Comparison of ENCODE assay signal across 8 mouse cellular contexts in the genomic region with DNA sequence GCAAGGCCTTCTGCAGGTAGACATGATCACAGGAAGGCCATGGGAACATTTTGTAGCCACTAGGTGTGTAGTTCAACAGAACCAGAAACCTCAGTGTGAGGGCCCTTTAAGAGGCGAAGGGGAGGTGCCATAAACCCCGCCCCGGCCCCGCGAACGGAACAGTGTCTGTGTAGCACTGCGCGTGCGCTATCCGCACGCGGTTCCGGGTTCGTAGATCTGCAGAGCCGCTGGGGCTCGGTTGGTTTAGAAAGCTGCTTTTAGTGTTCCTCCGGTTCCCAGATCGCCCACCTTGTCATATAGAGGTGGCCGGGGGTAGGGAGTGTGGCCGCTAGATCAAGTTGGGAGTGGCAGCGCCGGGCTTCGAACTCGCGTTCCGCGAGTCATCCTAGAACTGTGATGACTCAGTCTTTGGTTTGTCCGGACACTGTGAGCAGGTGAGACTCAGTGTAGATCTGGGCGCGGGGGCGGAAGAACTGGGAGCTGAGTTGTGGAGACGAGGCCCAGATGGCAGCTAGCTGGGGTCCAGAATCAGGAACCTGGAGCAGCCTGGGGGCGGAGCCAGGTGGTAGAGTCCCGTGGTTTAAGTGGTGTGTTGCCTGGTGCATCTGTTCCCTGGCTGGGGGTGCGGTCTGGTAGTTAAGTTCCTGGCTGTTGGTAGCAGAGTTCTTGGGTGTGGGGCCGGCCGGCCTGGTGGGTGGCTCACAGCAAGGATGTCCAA. TPM values are rescaled to one million over a fixed set of nuclear protein-coding genes. Genes with fewer than 3 reads are reported as not detected.
A peak's percentile ranks its signal among the peaks of the same experiment; 100 is the strongest.
DNase-seq lines count a peak whose midpoint lies in the region; ATAC-seq and TF ChIP-seq lines count a peak whose summit lies in the region.

A gene (plus strand): TSS at position 168 of the 718 bp plus-strand sequence.

- H3K4me1 ChIP-seq in cerebellum, adult 2 months (ENCODE audit: control insufficient read depth, insufficient read depth, low read length): peaks cover 9% of the 10 kb centered on the region

- TF ChIP-seq CTCF in cerebellum, adult 2 months (IDR thresholded peaks at IDR 0.05; ENCODE audit: borderline replicate concordance, insufficient read depth, low read depth, low read length): no peak

- H3K4me3 ChIP-seq in cerebellum, adult 2 months (replicated peaks; ENCODE audit: insufficient read depth, low read depth, low read length): peak within 1 kb of the TSS; percentile 86

- 1% methylated on average over 37 of the region's 37 CpGs for WGBS in cerebellum, adult 2 months

- peak; percentile 91 for ATAC-seq in hematopoietic stem cell, adult 5-6 weeks (replicated peaks in 1 of 2; ENCODE audit: insufficient read depth in 1 of 2, low FRiP score in 2 of 2, low TSS enrichment in 1 of 2, low read depth in 1 of 2, poor library complexity in 2 of 2, severe bottlenecking in 2 of 2)

- peak; percentile 66; the same call in 1 of the 2 replicates for TF ChIP-seq POLR2A in cerebellum, adult 2 months (IDR thresholded peaks at IDR 0.05; ENCODE audit: borderline replicate concordance, insufficient read depth, low read length)

- peak within 1 kb of the TSS; percentile 2; the same call in 1 of the 2 replicates for H3K27ac ChIP-seq in cerebellum, adult 2 months (ENCODE audit: insufficient read depth, low read length)

- H3K27me3 ChIP-seq in cerebellum, adult 2 months (ENCODE audit: control insufficient read depth, insufficient read depth, low read length): no peaks in the 10 kb centered on the region

- peak; percentile 76 for DNase-seq in MEL-GATA-1-ER (ENCODE audit: extremely low read depth, low read depth)
- peak; percentile 82 for DNase-seq in cerebellum, adult 2 months
- DNase-seq in forelimb bud, embryonic 11.5 days (ENCODE audit: low read depth, low spot score): peak; percentile 92
- peak; percentile 74 to 81 for DNase-seq in layer of hippocampus, postnatal 10 days (ENCODE audit: low spot score in 2 of 2)
- peak; percentile 90 for DNase-seq in lung, postnatal 10 days
- DNase-seq in ovary, postnatal 36 days (ENCODE audit: low spot score): peak; percentile 81
- peak; percentile 82 for DNase-seq in thymus, postnatal 25 days

RNA-seq across cellular contexts. Expression of the gene that starts here (rescaled TPM):
- polyA plus RNA-seq in cerebellum, adult 2 months (2012; rRNA removed): 19.9 and 20.9 TPM in 2 replicates
- 11.4 and 13.9 TPM in 2 replicates for total RNA-seq in hematopoietic stem cell, adult 5-6 weeks (2017)
- 10 to 100 TPM; 36.1 to 41.7 TPM for total RNA-seq in layer of hippocampus, postnatal 10 days (2021)

Comparison
In these comparisons a context has a peak if more than half of its experiments do, and no peak if none do; other contexts are left out.
1. Peak in every context shown above with its lines: DNase-seq, ATAC-seq, H3K4me3 ChIP-seq and H3K27ac ChIP-seq.